Mouse (Mus musculus): ENCODE measurements around the gene Clec1a. TPM values are rescaled to one million over a fixed set of nuclear protein-coding genes. Genes with fewer than 3 reads are reported as not detected.

The Clec1a gene
- polyA plus RNA-seq, 1 experiment from 2014 or later, result 0.91 TPM

- no peak overlapping the region for H3K9ac ChIP-seq
- no peak overlapping the region for H3K4me2 ChIP-seq
- 66% methylated on average over 2 of the region's 2 CpGs for WGBS
- no peak overlapping the region for H3K27ac ChIP-seq (ENCODE audit: poor library complexity, severe bottlenecking)
- no peak overlapping the region for H3K4me3 ChIP-seq
- H3K27me3 ChIP-seq (replicated peaks), result no peaks in the 10 kb centered on the region
- ATAC-seq (ENCODE audit: insufficient number of reproducible peaks, low FRiP score), result no peak
- peaks cover 5% of the 10 kb centered on the region; the same call in 1 of the 2 replicates for H3K9me3 ChIP-seq (replicated peaks)
- H3K36me3 ChIP-seq, result no peaks in the 10 kb centered on the region
- H3K4me1 ChIP-seq (replicated peaks), result peaks cover 3% of the 10 kb centered on the region; the same call in 1 of the 2 replicates
These were observed 76.8 kb downstream of the Clec1a start for GRCm38 (mm10) chr6:129374937-129375471.

Other genes with a start within 250 kb of the Clec1a start
- gene Cd69, start 176.6 kb downstream of the Clec1a start, polyA plus RNA-seq (2016; fragmentation: Nextera tagmentation; extraction: Ambion mirVana), result not detected in 2 replicates
- gene 4922502D21Rik, start 120.2 kb downstream of the Clec1a start, polyA plus RNA-seq (2016; fragmentation: Nextera tagmentation; extraction: Ambion mirVana), result not detected in 2 replicates
- gene Clec12a, start 109.3 kb downstream of the Clec1a start, polyA plus RNA-seq (2016; fragmentation: Nextera tagmentation; extraction: Ambion mirVana), result 0.31 and 0.78 TPM in 2 replicates
- gene Clec12b, start 66.1 kb downstream of the Clec1a start, polyA plus RNA-seq (2016; fragmentation: Nextera tagmentation; extraction: Ambion mirVana), result 0.33 and 0.64 TPM in 2 replicates
- gene Clec1b, start 54.7 kb downstream of the Clec1a start, polyA plus RNA-seq (2016; fragmentation: Nextera tagmentation; extraction: Ambion mirVana), result 6.6 and 7.4 TPM in 2 replicates
- gene Clec9a, start 43.1 kb downstream of the Clec1a start, polyA plus RNA-seq (2016; fragmentation: Nextera tagmentation; extraction: Ambion mirVana), result 0.10 and 0.27 TPM in 2 replicates
- gene Olr1, start 55.2 kb upstream of the Clec1a start, polyA plus RNA-seq (2016; fragmentation: Nextera tagmentation; extraction: Ambion mirVana), result 0.42 and 0.46 TPM in 2 replicates
- not detected in 2 replicates for gene Tmem52b, start 60.6 kb upstream of the Clec1a start, polyA plus RNA-seq (2016; fragmentation: Nextera tagmentation; extraction: Ambion mirVana)
- 44.3 and 44.4 TPM in 2 replicates for gene Gabarapl1, start 81.2 kb upstream of the Clec1a start, polyA plus RNA-seq (2016; fragmentation: Nextera tagmentation; extraction: Ambion mirVana)
- not detected in 2 replicates for gene Klre1, start 125.9 kb upstream of the Clec1a start, polyA plus RNA-seq (2016; fragmentation: Nextera tagmentation; extraction: Ambion mirVana)
- gene Klrd1, start 139.8 kb upstream of the Clec1a start, polyA plus RNA-seq (2016; fragmentation: Nextera tagmentation; extraction: Ambion mirVana), result 0.23 TPM in 1 of 2 replicates, not detected in the other
- gene Klrk1, start 171.9 kb upstream of the Clec1a start, polyA plus RNA-seq (2016; fragmentation: Nextera tagmentation; extraction: Ambion mirVana), result not detected in 2 replicates
- gene Klrc3, start 191.3 kb upstream of the Clec1a start, polyA plus RNA-seq (2016; fragmentation: Nextera tagmentation; extraction: Ambion mirVana), result not detected in 2 replicates
- gene Klrc2, start 208.7 kb upstream of the Clec1a start, polyA plus RNA-seq (2016; fragmentation: Nextera tagmentation; extraction: Ambion mirVana), result not detected in 2 replicates
- not detected in 2 replicates for gene Klrc1, start 227.0 kb upstream of the Clec1a start, polyA plus RNA-seq (2016; fragmentation: Nextera tagmentation; extraction: Ambion mirVana)